Mouse (Mus musculus): ENCODE data around the gene Sdk2. TPM values are rescaled to one million over a fixed set of nuclear protein-coding genes. Genes with fewer than 3 reads are reported as not detected.

Sdk2 gene
- polyA plus RNA-seq, 1 experiment from 2014 or later: 4.1 TPM

DNA sequence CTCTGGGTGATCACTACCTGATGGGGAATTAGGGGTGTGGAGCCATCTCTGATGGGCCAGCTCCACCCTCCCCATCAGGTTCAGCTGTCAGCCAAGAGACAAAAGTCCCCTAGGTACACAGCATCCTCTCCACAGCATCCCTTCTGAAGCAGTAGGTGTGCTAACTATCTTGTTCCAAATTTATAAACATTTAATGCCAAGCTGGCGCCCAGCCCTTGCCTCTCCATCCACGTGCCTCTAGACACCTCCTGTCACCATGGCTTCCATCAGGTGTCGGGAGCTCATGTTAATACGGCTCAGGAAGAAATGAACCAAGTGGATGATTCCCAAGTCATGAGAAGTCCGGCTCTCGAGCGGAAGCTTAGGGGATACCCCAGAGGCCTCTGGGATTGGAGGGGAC lies 62.2 kb downstream of the Sdk2 start:
- H3K9me3 ChIP-seq: no peaks in the 10 kb centered on the region
- no peak overlapping the region for H3K27ac ChIP-seq
- WGBS: 86% methylated on average over 7 of the region's 7 CpGs
- H3K36me3 ChIP-seq: no peaks in the 10 kb centered on the region
- H3K27me3 ChIP-seq (ENCODE audit: insufficient read depth, poor library complexity, severe bottlenecking): no peaks in the 10 kb centered on the region
- H3K4me3 ChIP-seq: no peak overlapping the region
- H3K4me1 ChIP-seq: peaks cover 6% of the 10 kb centered on the region; the same call in 1 of the 2 replicates
- no peak for DNase-seq (ENCODE audit: low spot score)

GRCm38 (mm10) chr11:114003195-114003594 lies 63.7 kb downstream of the Sdk2 start:
- Histone ChIP-seq H3K36me3 (no peaks in the 10 kb centered on the region), H3K4me3 (no peak overlapping the region), H3K27me3 (ENCODE audit: insufficient read depth, poor library complexity, severe bottlenecking) (no peaks in the 10 kb centered on the region), H3K4me1 (peaks cover 6% of the 10 kb centered on the region; the same call in 1 of the 2 replicates), H3K27ac (no peak overlapping the region), H3K9me3 (no peaks in the 10 kb centered on the region)
- no peak for DNase-seq (ENCODE audit: low spot score)
- 78% methylated on average over 3 of the region's 3 CpGs for WGBS

- H3K27me3 ChIP-seq (ENCODE audit: insufficient read depth, poor library complexity, severe bottlenecking): no peaks in the 10 kb centered on the region
- no peaks in the 10 kb centered on the region for H3K36me3 ChIP-seq
- no peak overlapping the region for H3K27ac ChIP-seq
- H3K9me3 ChIP-seq: no peaks in the 10 kb centered on the region
- no peak for DNase-seq (ENCODE audit: low spot score)
- WGBS: 72% methylated on average over 6 of the region's 6 CpGs
- H3K4me3 ChIP-seq: no peak overlapping the region
- H3K4me1 ChIP-seq: peaks cover 23% of the 10 kb centered on the region
Observed at GRCm38 (mm10) chr11:114000051-114000450, 66.8 kb downstream of the Sdk2 start.

- H3K27me3 ChIP-seq (ENCODE audit: insufficient read depth, poor library complexity, severe bottlenecking): no peaks in the 10 kb centered on the region
- H3K27ac ChIP-seq: no peak overlapping the region
- WGBS: 84% methylated on average over 3 of the region's 3 CpGs
- no peak for DNase-seq (ENCODE audit: low spot score)
- no peak overlapping the region for H3K4me3 ChIP-seq
- H3K4me1 ChIP-seq: peaks cover 34% of the 10 kb centered on the region
- H3K36me3 ChIP-seq: no peaks in the 10 kb centered on the region
- H3K9me3 ChIP-seq: no peaks in the 10 kb centered on the region
Observed at GRCm38 (mm10) chr11:113998702-113999101, 68.1 kb downstream of the Sdk2 start.

DNA sequence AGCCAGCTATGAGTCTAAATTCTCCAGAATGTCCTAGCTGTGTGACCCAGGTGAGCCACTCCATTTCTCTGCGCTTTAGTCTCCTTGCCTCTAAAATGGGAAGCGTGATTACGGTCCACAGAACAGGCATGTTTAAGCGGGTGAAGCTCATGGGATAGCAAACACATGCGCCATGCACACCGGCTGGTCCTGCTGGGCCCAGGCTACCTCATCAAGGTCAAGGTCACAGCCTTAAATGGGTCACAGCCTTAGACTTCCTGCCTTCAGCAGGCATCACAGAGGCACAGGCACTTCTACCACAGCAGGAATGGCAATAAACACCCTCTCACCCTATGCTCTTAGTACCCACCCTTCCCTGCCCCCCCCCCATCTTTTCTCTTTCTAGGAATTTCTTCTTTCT lies 72.9 kb downstream of the Sdk2 start:
- no peaks in the 10 kb centered on the region for H3K9me3 ChIP-seq
- H3K4me1 ChIP-seq: peaks cover 53% of the 10 kb centered on the region
- H3K27me3 ChIP-seq (ENCODE audit: insufficient read depth, poor library complexity, severe bottlenecking): no peaks in the 10 kb centered on the region
- WGBS: 93% methylated on average over 6 of the region's 6 CpGs
- no peak overlapping the region for H3K4me3 ChIP-seq
- H3K36me3 ChIP-seq: no peaks in the 10 kb centered on the region
- no peak for DNase-seq (ENCODE audit: low spot score)
- no peak overlapping the region for H3K27ac ChIP-seq

GRCm38 (mm10) chr11:113992894-113993293 lies 74.0 kb downstream of the Sdk2 start:
- Histone ChIP-seq H3K9me3 (no peaks in the 10 kb centered on the region), H3K27ac (no peak overlapping the region), H3K4me3 (no peak overlapping the region), H3K27me3 (ENCODE audit: insufficient read depth, poor library complexity, severe bottlenecking) (no peaks in the 10 kb centered on the region), H3K4me1 (peaks cover 54% of the 10 kb centered on the region), H3K36me3 (no peaks in the 10 kb centered on the region)
- no peak for DNase-seq (ENCODE audit: low spot score)
- WGBS: 74% methylated on average over 10 of the region's 10 CpGs

DNA sequence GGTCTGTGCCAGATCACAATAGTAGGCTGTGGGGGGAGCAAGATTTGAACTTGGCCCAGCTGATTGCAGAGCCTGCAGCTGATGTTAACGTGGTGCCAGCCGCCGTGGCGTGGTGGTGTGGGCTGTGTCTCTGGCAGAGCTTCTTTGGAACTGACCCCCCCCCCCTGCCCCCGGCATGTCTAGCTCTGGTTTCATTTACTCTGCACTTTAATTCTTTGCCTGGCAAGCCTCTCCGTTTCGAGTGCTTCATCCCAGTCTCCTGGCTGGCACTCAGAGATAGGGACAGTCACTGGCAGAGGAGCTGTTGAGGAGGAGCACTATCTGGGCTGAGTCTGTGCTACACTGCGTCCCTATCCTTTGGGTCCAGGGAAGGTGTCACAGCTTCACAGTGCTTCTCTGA lies 75.0 kb downstream of the Sdk2 start:
- Histone ChIP-seq H3K9me3 (no peaks in the 10 kb centered on the region), H3K36me3 (no peaks in the 10 kb centered on the region), H3K27me3 (ENCODE audit: insufficient read depth, poor library complexity, severe bottlenecking) (no peaks in the 10 kb centered on the region), H3K4me1 (peaks cover 59% of the 10 kb centered on the region), H3K27ac (no peak overlapping the region), H3K4me3 (no peak overlapping the region)
- no peak for DNase-seq (ENCODE audit: low spot score)
- WGBS: 67% methylated on average over 8 of the region's 8 CpGs

GRCm38 (mm10) chr11:113990466-113990865 lies 76.4 kb downstream of the Sdk2 start:
- Histone ChIP-seq H3K27me3 (ENCODE audit: insufficient read depth, poor library complexity, severe bottlenecking) (no peaks in the 10 kb centered on the region), H3K9me3 (no peaks in the 10 kb centered on the region), H3K4me1 (peaks cover 58% of the 10 kb centered on the region), H3K4me3 (peak overlapping the region; percentile 49), H3K36me3 (no peaks in the 10 kb centered on the region), H3K27ac (peak overlapping the region; percentile 81)
- WGBS: 4% methylated on average over 6 of the region's 6 CpGs
- DNase-seq (ENCODE audit: low spot score): peak; percentile 84

GRCm38 (mm10) chr11:113990065-113990464 lies 76.8 kb downstream of the Sdk2 start:
- no peak for DNase-seq (ENCODE audit: low spot score)
- Histone ChIP-seq H3K4me1 (peaks cover 54% of the 10 kb centered on the region), H3K9me3 (no peaks in the 10 kb centered on the region), H3K27me3 (ENCODE audit: insufficient read depth, poor library complexity, severe bottlenecking) (no peaks in the 10 kb centered on the region), H3K4me3 (peak overlapping the region; percentile 49; the same call in 1 of the 2 replicates), H3K36me3 (no peaks in the 10 kb centered on the region), H3K27ac (peak overlapping the region; percentile 81; the same call in 1 of the 2 replicates)
- WGBS: 24% methylated on average over 4 of the region's 4 CpGs

DNA sequence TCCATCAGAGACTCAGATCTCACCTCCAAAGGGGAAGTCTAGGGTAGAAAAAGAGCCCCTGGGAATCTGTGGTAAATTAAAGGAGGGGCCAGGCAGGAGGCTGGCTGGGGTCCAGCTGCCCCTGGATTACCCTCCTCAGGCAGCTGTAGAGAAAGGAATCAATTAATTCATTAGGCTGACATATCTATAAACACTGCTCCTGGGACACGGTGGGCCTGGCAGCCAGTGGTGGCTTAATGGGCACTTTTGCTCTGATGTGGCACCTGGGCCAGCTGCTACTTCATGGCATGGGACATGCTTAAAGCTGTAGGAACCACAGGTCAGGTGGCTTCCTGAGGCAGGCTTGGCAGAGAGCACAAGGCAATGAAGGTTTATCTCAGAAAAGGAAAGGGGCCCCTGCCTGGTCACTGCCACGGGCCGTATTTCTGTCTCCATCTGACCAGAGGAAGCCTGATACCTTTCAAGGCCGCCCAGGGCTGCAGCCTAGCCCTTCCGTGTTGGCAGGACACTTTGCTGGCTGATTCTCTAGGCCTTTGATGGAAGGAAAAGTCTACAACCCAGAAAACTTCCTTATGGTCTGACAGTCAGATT lies 80.9 kb downstream of the Sdk2 start:
- WGBS: 53% methylated on average over 5 of the region's 5 CpGs
- no peak overlapping the region; the same call in 1 of the 2 replicates for H3K27ac ChIP-seq
- H3K4me3 ChIP-seq: no peak overlapping the region
- H3K4me1 ChIP-seq: peaks cover 51% of the 10 kb centered on the region
- no peaks in the 10 kb centered on the region for H3K9me3 ChIP-seq
- H3K27me3 ChIP-seq (ENCODE audit: insufficient read depth, poor library complexity, severe bottlenecking): no peaks in the 10 kb centered on the region
- H3K36me3 ChIP-seq: no peaks in the 10 kb centered on the region
- no peak for DNase-seq (ENCODE audit: low spot score)

GRCm38 (mm10) chr11:113981732-113982503 lies 84.9 kb downstream of the Sdk2 start:
- Histone ChIP-seq H3K27ac (no peak overlapping the region), H3K4me3 (no peak overlapping the region), H3K36me3 (no peaks in the 10 kb centered on the region), H3K4me1 (peaks cover 32% of the 10 kb centered on the region), H3K27me3 (ENCODE audit: insufficient read depth, poor library complexity, severe bottlenecking) (no peaks in the 10 kb centered on the region), H3K9me3 (no peaks in the 10 kb centered on the region)
- 48% methylated on average over 7 of the region's 7 CpGs for WGBS
- DNase-seq (ENCODE audit: low spot score): no peak

DNA sequence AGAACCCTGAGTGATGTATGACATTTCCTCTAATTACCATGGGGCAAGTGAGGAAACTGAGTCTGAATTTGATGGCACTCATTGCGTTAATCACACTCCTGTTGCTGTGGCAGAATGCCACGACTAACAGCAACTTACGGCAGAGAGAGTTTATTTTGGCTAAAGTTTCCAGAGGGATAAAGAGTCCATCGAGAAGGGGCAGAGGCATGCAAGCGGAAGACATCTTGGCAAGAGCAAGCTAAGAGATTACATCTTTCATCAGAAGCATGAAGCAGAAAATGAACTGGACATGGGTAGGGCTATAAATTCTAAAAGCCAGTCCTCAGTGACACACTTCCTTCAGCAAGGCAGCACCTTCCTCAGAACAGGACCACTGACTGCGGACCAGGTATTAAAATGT lies 85.8 kb downstream of the Sdk2 start:
- no peaks in the 10 kb centered on the region for H3K9me3 ChIP-seq
- H3K27ac ChIP-seq: no peak overlapping the region
- H3K36me3 ChIP-seq: no peaks in the 10 kb centered on the region
- H3K4me1 ChIP-seq: peaks cover 26% of the 10 kb centered on the region
- no peak overlapping the region for H3K4me3 ChIP-seq
- WGBS: 79% methylated on average over 6 of the region's 6 CpGs
- no peak for DNase-seq (ENCODE audit: low spot score)
- no peaks in the 10 kb centered on the region for H3K27me3 ChIP-seq (ENCODE audit: insufficient read depth, poor library complexity, severe bottlenecking)

GRCm38 (mm10) chr11:113978318-113978717 lies 88.5 kb downstream of the Sdk2 start:
- Histone ChIP-seq H3K4me1 (peaks cover 34% of the 10 kb centered on the region), H3K9me3 (no peaks in the 10 kb centered on the region), H3K27ac (no peak overlapping the region), H3K36me3 (no peaks in the 10 kb centered on the region), H3K4me3 (no peak overlapping the region), H3K27me3 (ENCODE audit: insufficient read depth, poor library complexity, severe bottlenecking) (no peaks in the 10 kb centered on the region)
- 94% methylated on average over 12 of the region's 12 CpGs for WGBS
- DNase-seq (ENCODE audit: low spot score): no peak

Measured in heart, embryonic 10.5 days (tissue).